Mouse (Mus musculus) bone marrow, adult 2 months (tissue): Measurements from ENCODE around the gene Gm4353. TPM values are rescaled to one million over a fixed set of nuclear protein-coding genes. Genes with fewer than 3 reads are reported as not detected.
A peak's percentile ranks its signal among the peaks of the same experiment; 100 is the strongest.
"Not testable (repeated sequence)": the region's sequence is repeated elsewhere in the genome, so short reads cannot be mapped to it uniquely, and the experiment has no call there.

Experiments used
- H3K27ac ChIP-seq: fragments of 200-500 bp; 2 replicates; pipeline ENCODE4 v1.5.1; 2012; ENCODE audit warnings: low read depth, mild to moderate bottlenecking, control low read depth, inconsistent platforms, low read length; ENCODE audit not compliant: control insufficient read depth, poor library complexity, insufficient read depth
- H3K4me1 ChIP-seq: fragments of 200-500 bp; 2 replicates; pipeline ENCODE4 v1.6.1; 2011; ENCODE audit warnings: low read length; ENCODE audit not compliant: control insufficient read depth, insufficient read depth
- H3K4me3 ChIP-seq: fragments of 200-500 bp; replicated peaks from 2 replicates; pipeline ENCODE3; 2011; ENCODE audit warnings: mild to moderate bottlenecking, low read depth, low read length, control low read depth; ENCODE audit not compliant: control insufficient read depth
- CTCF ChIP-seq: fragments of 200-500 bp; IDR thresholded peaks from 2 replicates; pipeline ENCODE4 v1.5.1; 2011; ENCODE audit warnings: low read length, control low read depth; ENCODE audit not compliant: control insufficient read depth, insufficient read depth
- POLR2A ChIP-seq: fragments of 200-500 bp; IDR thresholded peaks from 2 replicates; pipeline ENCODE4 v1.6.1; 2011; ENCODE audit warnings: low read depth, mild to moderate bottlenecking, control low read depth, low read length, borderline replicate concordance; ENCODE audit not compliant: control insufficient read depth
- WGBS: fragments of 180-500 bp; shearing (Covaris S2); methylation state at CpG from one replicate; pipeline ENCODE4 v1.1.7; 2018; 5-methylcytosine and 5-hydroxymethylcytosine counted together
- polyA plus RNA-seq: library from polyadenylated mRNA; stranded (reverse); fragments of >200 nt; gene quantifications from 2 replicates; pipeline ENCODE4 v1.2.4, GENCODE M21; 2011; ENCODE audit warnings: low replicate concordance; ENCODE audit not compliant: missing spikeins, insufficient read depth, insufficient read length

Gene Gm4353
- not detected in 2 replicates for polyA plus RNA-seq

- not testable (repeated sequence) for H3K27ac ChIP-seq, H3K4me1 ChIP-seq
- whole genome bisulfite sequencing = 92% methylated on average over 11 of the region's 11 CpGs
Observed at GRCm38 (mm10) chr7:116084366-116084765, at the start of gene Gm4353. TSS of gene Gm4353 (minus strand) at chr7:116084635.

GRCm38 (mm10) chr7:116132078-116132477, 47.6 kb upstream of the Gm4353 start:
- TF ChIP-seq CTCF = peak; percentile 88
- TF ChIP-seq POLR2A = no peak
- 8% methylated on average over 5 of the region's 5 CpGs for WGBS
- Histone ChIP-seq H3K4me3 (no peak overlapping the region), H3K27ac (no peak overlapping the region), H3K4me1 (no peaks in the 10 kb centered on the region; the same call in none of the 2 replicates)

More at GRCm38 (mm10) chr7:116084366-116084765, at the start of gene Gm4353:
- H3K4me3 ChIP-seq = not testable (repeated sequence)

- WGBS = 19% methylated on average over 4 of the region's 4 CpGs
- TF ChIP-seq POLR2A = no peak
- no peak for TF ChIP-seq CTCF
Observed at GRCm38 (mm10) chr7:116131390-116131789, 47.0 kb upstream of the Gm4353 start.

GRCm38 (mm10) chr7:116129374-116129773, 44.9 kb upstream of the Gm4353 start:
- no peak overlapping the region for H3K4me3 ChIP-seq
- 82% methylated on average over 10 of the region's 10 CpGs for WGBS
- H3K4me1 ChIP-seq = no peaks in the 10 kb centered on the region; the same call in none of the 2 replicates
- TF ChIP-seq POLR2A (no peak), CTCF (no peak)
- H3K27ac ChIP-seq = no peak overlapping the region

More at GRCm38 (mm10) chr7:116131390-116131789, 47.0 kb upstream of the Gm4353 start:
- no peak overlapping the region for H3K27ac ChIP-seq
- H3K4me3 ChIP-seq = no peak overlapping the region
- no peaks in the 10 kb centered on the region; the same call in none of the 2 replicates for H3K4me1 ChIP-seq

GRCm38 (mm10) chr7:116128286-116128685, 43.9 kb upstream of the Gm4353 start:
- TF ChIP-seq POLR2A (no peak), CTCF (no peak)
- no peak overlapping the region for H3K27ac ChIP-seq
- WGBS = 80% methylated on average over 8 of the region's 8 CpGs
- no peaks in the 10 kb centered on the region; the same call in none of the 2 replicates for H3K4me1 ChIP-seq
- H3K4me3 ChIP-seq = no peak overlapping the region

- Histone ChIP-seq H3K27ac (no peak overlapping the region), H3K4me1 (no peaks in the 10 kb centered on the region; the same call in none of the 2 replicates), H3K4me3 (no peak overlapping the region)
- TF ChIP-seq POLR2A (no peak), CTCF (no peak)
- WGBS = 81% methylated on average over 2 of the region's 2 CpGs
Observed at GRCm38 (mm10) chr7:116127052-116127451, 42.6 kb upstream of the Gm4353 start.

- no peak for TF ChIP-seq POLR2A
- TF ChIP-seq CTCF = no peak
- H3K4me1 ChIP-seq = no peaks in the 10 kb centered on the region; the same call in none of the 2 replicates
- WGBS = 82% methylated on average over 7 of the region's 7 CpGs
- no peak overlapping the region for H3K4me3 ChIP-seq
- H3K27ac ChIP-seq = no peak overlapping the region
Observed at GRCm38 (mm10) chr7:116125671-116126070, 41.2 kb upstream of the Gm4353 start.

GRCm38 (mm10) chr7:116124057-116124456, 39.6 kb upstream of the Gm4353 start:
- H3K4me3 ChIP-seq = no peak overlapping the region
- H3K4me1 ChIP-seq = no peaks in the 10 kb centered on the region; the same call in none of the 2 replicates
- no peak for TF ChIP-seq CTCF
- no peak for TF ChIP-seq POLR2A
- no peak overlapping the region for H3K27ac ChIP-seq
- WGBS = 83% methylated on average over 12 of the region's 12 CpGs

- 62% methylated on average over 2 of the region's 2 CpGs for WGBS
- Histone ChIP-seq H3K4me3 (no peak overlapping the region), H3K27ac (no peak overlapping the region), H3K4me1 (no peaks in the 10 kb centered on the region; the same call in none of the 2 replicates)
- TF ChIP-seq CTCF (no peak), POLR2A (no peak)
Observed at GRCm38 (mm10) chr7:116123597-116123985, 39.2 kb upstream of the Gm4353 start.
